Mouse (Mus musculus) kidney, adult 2 months (tissue): Measurements from ENCODE around the gene Slc25a43.

Experiments
- CTCF ChIP-seq: fragments of 200-500 bp; conservative IDR thresholded peaks from 2 replicates; pipeline ENCODE4 v1.5.1; 2011; ENCODE audit warnings: low read depth, mild to moderate bottlenecking, control low read depth, low read length, moderate library complexity, mixed read lengths; ENCODE audit not compliant: insufficient read depth, insufficient read length
- POLR2A ChIP-seq: fragments of 200-500 bp; IDR thresholded peaks from one replicate; pipeline ENCODE4 v1.6.1; 2011; ENCODE audit warnings: low read depth, low read length, control low read depth

DNA sequence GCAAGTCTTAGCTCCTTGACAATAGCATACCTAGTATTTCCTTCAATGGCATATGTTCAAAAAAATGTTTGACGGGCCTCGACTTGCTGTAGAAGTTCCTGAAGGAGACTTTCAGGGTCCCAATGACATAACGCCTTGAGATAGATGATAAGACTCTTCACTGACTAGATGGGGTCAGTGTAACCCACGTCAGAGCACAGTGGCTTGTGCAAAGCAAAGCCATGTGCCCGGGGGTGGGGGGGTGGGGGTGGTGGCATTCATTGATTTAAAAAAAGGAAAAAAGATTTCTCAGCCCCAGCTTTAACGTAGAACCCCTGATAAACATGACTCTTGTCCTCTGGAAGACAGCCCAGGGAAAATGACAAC, 64.8 kb downstream of the Slc25a43 start:
- TF ChIP-seq POLR2A (no peak), CTCF (no peak)
